Mouse (Mus musculus): ENCODE results near the gene Gm49721. TPM values are rescaled to one million over a fixed set of nuclear protein-coding genes. Genes with fewer than 3 reads are reported as not detected.
"Not testable (repeated sequence)": the region's sequence is repeated elsewhere in the genome, so short reads cannot be mapped to it uniquely, and the experiment has no call there.

The Gm49721 gene
- not detected for polyA plus RNA-seq (2012; fragmentation: generic; extraction: Trizol)

DNA sequence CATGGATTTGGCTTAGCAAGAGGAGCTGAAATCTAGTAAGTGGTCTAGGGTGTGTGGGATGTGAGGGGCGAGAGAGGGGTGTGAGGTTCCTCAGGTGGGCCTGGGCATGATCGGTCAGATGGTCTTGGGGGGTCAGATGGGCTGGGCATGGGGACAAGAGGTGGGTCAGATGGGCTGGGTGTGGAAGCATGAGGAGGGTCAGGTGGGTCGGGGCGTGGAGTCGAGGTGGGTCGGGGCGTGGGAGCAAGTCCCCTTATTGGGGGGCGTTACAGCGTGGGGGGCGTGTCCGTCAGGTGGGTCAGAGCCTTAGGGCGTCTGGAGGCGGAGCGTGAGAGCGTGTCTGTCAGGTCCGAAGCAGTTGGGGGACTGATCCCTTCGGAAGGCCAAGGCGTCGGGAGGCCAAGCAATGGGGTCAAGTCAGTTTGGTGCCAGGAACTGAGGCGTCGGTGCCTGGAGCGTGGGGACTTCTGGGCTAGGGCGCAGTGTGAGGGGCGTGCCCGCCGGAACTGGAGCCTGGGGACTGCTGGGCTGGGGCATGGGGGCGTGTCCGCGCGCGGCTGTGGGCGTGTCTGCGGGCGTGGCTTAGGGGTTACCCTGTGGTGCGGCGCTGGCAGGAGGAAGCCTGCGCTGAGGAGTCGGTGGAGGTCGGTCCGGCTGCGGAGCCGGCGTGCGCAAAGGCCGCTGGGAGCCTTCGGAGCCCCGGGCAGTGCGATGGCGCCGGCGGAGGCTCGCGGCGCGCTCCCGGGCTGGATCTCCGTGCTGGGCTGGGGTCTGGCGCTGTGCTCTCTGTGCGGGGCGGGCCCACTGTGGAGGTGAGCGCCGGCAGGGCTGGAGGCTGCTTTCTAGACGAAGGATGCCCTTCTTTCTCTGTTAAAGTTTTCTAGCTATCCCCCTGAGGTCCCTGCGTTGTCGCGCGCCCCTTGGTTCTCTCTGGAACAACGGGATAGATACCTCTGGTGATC, at the start of gene Gm49721:
Gm49721 (plus strand) TSS at position 618 of the 962 bp plus-strand sequence.
- H3ac ChIP-seq (ENCODE audit: control insufficient read depth, insufficient read length); H3K36me3 ChIP-seq (ENCODE audit: control insufficient read depth, insufficient read depth); H3K27me3 ChIP-seq (ENCODE audit: control insufficient read depth, insufficient read depth, insufficient read length); H3K79me2 ChIP-seq (ENCODE audit: control insufficient read depth, insufficient read depth); H3K4me2 ChIP-seq (ENCODE audit: low read depth): not testable (repeated sequence)
- peak within 1 kb of the TSS; percentile 20 for H3K4me3 ChIP-seq

- not testable (repeated sequence) for H3ac ChIP-seq (ENCODE audit: control insufficient read depth, insufficient read length); H3K4me2 ChIP-seq (ENCODE audit: low read depth); H3K4me3 ChIP-seq; H3K79me2 ChIP-seq (ENCODE audit: control insufficient read depth, insufficient read depth); H3K27me3 ChIP-seq (ENCODE audit: control insufficient read depth, insufficient read depth, insufficient read length); H3K36me3 ChIP-seq (ENCODE audit: control insufficient read depth, insufficient read depth)
Measured at GRCm38 (mm10) chr17:6931625-6932024, 47.1 kb upstream of the Gm49721 start.

DNA sequence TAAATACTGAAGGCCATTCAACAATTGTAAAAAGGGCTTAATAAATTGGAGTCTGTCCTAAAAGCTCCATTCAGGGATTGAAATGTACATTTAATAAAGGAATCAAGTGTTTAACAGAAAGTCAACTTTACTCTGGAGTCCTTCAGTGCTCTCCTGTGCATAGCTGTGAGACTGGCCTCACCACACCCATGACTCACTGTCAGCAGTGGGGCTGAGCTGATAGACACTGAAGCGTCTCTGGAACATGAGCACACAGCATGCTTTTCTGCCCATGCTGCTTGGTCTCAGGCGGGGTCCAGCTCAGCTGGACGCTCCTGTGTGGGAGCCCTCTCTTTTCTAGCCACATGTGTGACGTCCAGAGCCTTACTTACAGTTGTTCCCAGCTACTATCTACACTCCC, 36.1 kb upstream of the Gm49721 start:
- H3ac ChIP-seq (ENCODE audit: control insufficient read depth, insufficient read length); H3K79me2 ChIP-seq (ENCODE audit: control insufficient read depth, insufficient read depth); H3K4me2 ChIP-seq (ENCODE audit: low read depth); H3K36me3 ChIP-seq (ENCODE audit: control insufficient read depth, insufficient read depth); H3K27me3 ChIP-seq (ENCODE audit: control insufficient read depth, insufficient read depth, insufficient read length); H3K4me3 ChIP-seq: not testable (repeated sequence)

DNA sequence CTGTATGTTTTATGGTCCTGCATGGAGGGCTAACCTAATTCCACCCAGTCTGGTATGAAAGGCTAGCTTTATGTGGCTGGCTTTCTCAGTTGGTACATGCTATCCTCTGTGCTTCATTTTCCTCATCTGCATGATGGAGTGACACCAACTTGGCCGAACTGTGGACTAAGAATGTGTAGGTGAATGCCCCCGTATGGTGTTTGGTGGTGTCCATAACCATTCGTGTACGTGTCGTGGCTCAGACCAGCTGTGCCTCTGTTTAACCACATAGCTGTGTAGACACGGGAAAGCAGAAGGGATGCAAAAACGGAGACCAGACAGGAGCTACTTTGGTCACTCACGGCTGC, 31.1 kb upstream of the Gm49721 start:
- H3K36me3 ChIP-seq (ENCODE audit: control insufficient read depth, insufficient read depth); H3ac ChIP-seq (ENCODE audit: control insufficient read depth, insufficient read length); H3K79me2 ChIP-seq (ENCODE audit: control insufficient read depth, insufficient read depth); H3K27me3 ChIP-seq (ENCODE audit: control insufficient read depth, insufficient read depth, insufficient read length): not testable (repeated sequence)
- Histone ChIP-seq H3K4me3 (peak overlapping the region; percentile 22), H3K4me2 (ENCODE audit: low read depth) (peak overlapping the region; percentile 45)

- H3K36me3 ChIP-seq (ENCODE audit: control insufficient read depth, insufficient read depth); H3K27me3 ChIP-seq (ENCODE audit: control insufficient read depth, insufficient read depth, insufficient read length); H3ac ChIP-seq (ENCODE audit: control insufficient read depth, insufficient read length); H3K79me2 ChIP-seq (ENCODE audit: control insufficient read depth, insufficient read depth): not testable (repeated sequence)
- peak within 1 kb of the TSS; percentile 22 for H3K4me3 ChIP-seq
- peak; percentile 9 for TF ChIP-seq POLR2AphosphoS2 (IDR thresholded peaks at IDR 0.05; ENCODE audit: insufficient read length, low read depth)
- TF ChIP-seq POLR2A (IDR thresholded peaks at IDR 0.05; ENCODE audit: insufficient read length, low read depth) = peak; percentile 37
- H3K4me2 ChIP-seq (ENCODE audit: low read depth) = peak within 1 kb of the TSS; percentile 97
Measured at GRCm38 (mm10) chr17:6947984-6948768, 30.5 kb upstream of the Gm49721 start, which contains the start of gene Rsph3b. Gene Rsph3b (minus strand): TSS chr17:6948682.

GRCm38 (mm10) chr17:6948769-6949228, 29.9 kb upstream of the Gm49721 start:
- not testable (repeated sequence) for H3ac ChIP-seq (ENCODE audit: control insufficient read depth, insufficient read length); H3K27me3 ChIP-seq (ENCODE audit: control insufficient read depth, insufficient read depth, insufficient read length); H3K79me2 ChIP-seq (ENCODE audit: control insufficient read depth, insufficient read depth); H3K36me3 ChIP-seq (ENCODE audit: control insufficient read depth, insufficient read depth)
- H3K4me2 ChIP-seq (ENCODE audit: low read depth) = peak overlapping the region; percentile 97
- peak overlapping the region; percentile 22 for H3K4me3 ChIP-seq

GRCm38 (mm10) chr17:6958881-6959280, 19.8 kb upstream of the Gm49721 start:
- not testable (repeated sequence) for H3K27me3 ChIP-seq (ENCODE audit: control insufficient read depth, insufficient read depth, insufficient read length); H3K36me3 ChIP-seq (ENCODE audit: control insufficient read depth, insufficient read depth); H3K4me3 ChIP-seq; H3K4me2 ChIP-seq (ENCODE audit: low read depth); H3ac ChIP-seq (ENCODE audit: control insufficient read depth, insufficient read length); H3K79me2 ChIP-seq (ENCODE audit: control insufficient read depth, insufficient read depth)
- TF ChIP-seq MYOG (IDR thresholded peaks at IDR 0.05; ENCODE audit: control insufficient read depth in 1 of 3, insufficient read depth in 1 of 3, insufficient read length in 2 of 3, low read depth in 2 of 3) (peak in 2 of 3 experiments; percentile 8 to 41), MYOD1 (IDR thresholded peaks at IDR 0.05; ENCODE audit: control insufficient read depth in 1 of 3, insufficient read length in 2 of 3, low read depth in 2 of 3) (peak; percentile 5 to 11 (median 7))

GRCm38 (mm10) chr17:6959543-6960259, 19.0 kb upstream of the Gm49721 start:
- not testable (repeated sequence) for H3K36me3 ChIP-seq (ENCODE audit: control insufficient read depth, insufficient read depth); H3K79me2 ChIP-seq (ENCODE audit: control insufficient read depth, insufficient read depth); H3ac ChIP-seq (ENCODE audit: control insufficient read depth, insufficient read length); H3K27me3 ChIP-seq (ENCODE audit: control insufficient read depth, insufficient read depth, insufficient read length)
- peak overlapping the region; percentile 62 for H3K4me2 ChIP-seq (ENCODE audit: low read depth)
- H3K4me3 ChIP-seq = peak overlapping the region; percentile 22

DNA sequence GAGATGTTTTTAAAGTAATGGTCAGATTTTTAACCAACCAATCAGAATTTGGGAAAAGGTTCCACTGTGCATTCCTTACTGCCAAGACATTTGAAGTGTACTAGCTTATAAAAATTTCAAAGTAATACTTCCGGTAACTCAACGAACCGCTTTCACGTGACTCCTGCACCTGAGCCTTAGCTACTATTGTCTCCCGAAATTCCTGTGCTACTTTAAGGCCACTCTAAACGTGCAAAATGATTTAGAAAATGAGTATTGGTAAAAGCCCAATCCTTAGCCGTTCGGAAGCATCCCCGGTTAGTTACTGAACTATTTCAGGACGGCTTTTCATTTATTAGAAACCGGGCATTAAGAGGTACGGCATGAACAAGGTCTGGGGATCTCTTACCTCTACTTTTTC, 18.4 kb upstream of the Gm49721 start:
- H3K27me3 ChIP-seq (ENCODE audit: control insufficient read depth, insufficient read depth, insufficient read length); H3K36me3 ChIP-seq (ENCODE audit: control insufficient read depth, insufficient read depth); H3K79me2 ChIP-seq (ENCODE audit: control insufficient read depth, insufficient read depth): not testable (repeated sequence)
- Histone ChIP-seq H3ac (ENCODE audit: control insufficient read depth, insufficient read length) (peak overlapping the region; percentile 47), H3K4me2 (ENCODE audit: low read depth) (peak overlapping the region; percentile 48), H3K4me3 (peak overlapping the region; percentile 22)

GRCm38 (mm10) chr17:6960776-6961175, 17.9 kb upstream of the Gm49721 start, which contains the start of gene Tagap1:
Gene Tagap1 (minus strand): TSS chr17:6961156.
- not testable (repeated sequence) for H3K79me2 ChIP-seq (ENCODE audit: control insufficient read depth, insufficient read depth); H3K27me3 ChIP-seq (ENCODE audit: control insufficient read depth, insufficient read depth, insufficient read length); H3K36me3 ChIP-seq (ENCODE audit: control insufficient read depth, insufficient read depth)
- Histone ChIP-seq H3ac (ENCODE audit: control insufficient read depth, insufficient read length) (peak within 1 kb of the TSS; percentile 47), H3K4me3 (peak within 1 kb of the TSS; percentile 22), H3K4me2 (ENCODE audit: low read depth) (peak within 1 kb of the TSS; percentile 62)
